Mouse (Mus musculus): ENCODE results near the gene Olfr143.

Gene Olfr143

GRCm38 (mm10) chr9:38252474-38252873 lies at the start of gene Olfr143:
Gene Olfr143 (plus strand): TSS chr9:38252774.
- in situ Hi-C loops (cut with MboI, MseI): no loop called here

GRCm38 (mm10) chr9:38208065-38208464 lies 44.5 kb upstream of the Olfr143 start, which contains the start of gene Olfr893:
Gene Olfr893 (plus strand): TSS chr9:38208365.
- in situ Hi-C loops (cut with MboI, MseI): no loop called here

GRCm38 (mm10) chr9:38217755-38218154 lies 34.8 kb upstream of the Olfr143 start, which contains the start of gene Olfr894:
Gene Olfr894 (plus strand): TSS chr9:38218055.
- in situ Hi-C loops (cut with MboI, MseI): no loop called here

- in situ Hi-C loops (cut with MboI, MseI): no loop called here
Measured at GRCm38 (mm10) chr9:38267551-38267950, 15.0 kb downstream of the Olfr143 start, which contains the start of gene Olfr895. Gene Olfr895 (plus strand): TSS chr9:38267851.

- in situ Hi-C loops (cut with MboI, MseI): no loop called here
Measured at GRCm38 (mm10) chr9:38290807-38291206, 38.2 kb downstream of the Olfr143 start, which contains the start of gene Olfr896-ps1. Gene Olfr896-ps1 (plus strand): TSS chr9:38291107.

All from T-helper 2 cell (primary cell).